Mouse (Mus musculus) heart, adult 8-10 months (tissue): Measurements from ENCODE around the gene Cdk17. TPM values are rescaled to one million over a fixed set of nuclear protein-coding genes. Genes with fewer than 3 reads are reported as not detected.
A peak's percentile ranks its signal among the peaks of the same experiment; 100 is the strongest.

Experiments used
- DNase-seq: peaks from one replicate; pipeline ENCODE4 v3.0.0; 2022; ENCODE audit warnings: low spot score
- total RNA-seq, 4 experiments: library from RNA; stranded (reverse); gene quantifications; 2 replicates each; pipeline ENCODE4 v1.2.4; 2022

Gene Cdk17
- total RNA-seq, 4 experiments from 2014 or later: 12.3 to 18.1 (median 16.0) TPM

GRCm38 (mm10) chr10:93261132-93261980 lies 100.7 kb downstream of the Cdk17 start:
- no peak for DNase-seq

GRCm38 (mm10) chr10:93261981-93262499 lies 101.4 kb downstream of the Cdk17 start:
- DNase-seq: no peak

GRCm38 (mm10) chr10:93263431-93263830 lies 102.8 kb downstream of the Cdk17 start:
- DNase-seq: no peak

GRCm38 (mm10) chr10:93264001-93264400 lies 103.3 kb downstream of the Cdk17 start:
- no peak for DNase-seq

GRCm38 (mm10) chr10:93265833-93266232 lies 105.2 kb downstream of the Cdk17 start:
- no peak for DNase-seq

- no peak for DNase-seq
These were observed 105.8 kb downstream of the Cdk17 start for GRCm38 (mm10) chr10:93266521-93266920.

- no peak for DNase-seq
These were observed 106.8 kb downstream of the Cdk17 start for GRCm38 (mm10) chr10:93267509-93267908.

- no peak for DNase-seq
These were observed 107.7 kb downstream of the Cdk17 start for GRCm38 (mm10) chr10:93268339-93268738.

- no peak for DNase-seq
These were observed 109.1 kb downstream of the Cdk17 start for GRCm38 (mm10) chr10:93269744-93270143.

- DNase-seq: no peak
These were observed 110.3 kb downstream of the Cdk17 start for GRCm38 (mm10) chr10:93270889-93271460.

- DNase-seq: no peak
These were observed 111.2 kb downstream of the Cdk17 start for GRCm38 (mm10) chr10:93271831-93272230.

GRCm38 (mm10) chr10:93272986-93273982 lies 112.6 kb downstream of the Cdk17 start:
- DNase-seq: no peak

GRCm38 (mm10) chr10:93274277-93274696 lies 113.6 kb downstream of the Cdk17 start:
- DNase-seq: no peak

- no peak for DNase-seq
These were observed 114.8 kb downstream of the Cdk17 start for GRCm38 (mm10) chr10:93275212-93276136.

- DNase-seq: peak; percentile 77
These were observed 115.7 kb downstream of the Cdk17 start for GRCm38 (mm10) chr10:93276349-93276763.

- no peak for DNase-seq
These were observed 116.2 kb downstream of the Cdk17 start for GRCm38 (mm10) chr10:93276857-93277256.

- no peak for DNase-seq
These were observed 117.7 kb downstream of the Cdk17 start for GRCm38 (mm10) chr10:93278361-93278760.

GRCm38 (mm10) chr10:93279062-93279461 lies 118.4 kb downstream of the Cdk17 start:
- no peak for DNase-seq

- DNase-seq: no peak
These were observed 119.9 kb downstream of the Cdk17 start for GRCm38 (mm10) chr10:93280586-93280985.

GRCm38 (mm10) chr10:93281092-93281491 lies 120.4 kb downstream of the Cdk17 start:
- DNase-seq: no peak
